Mouse (Mus musculus) lung, postnatal 25 days (tissue): ENCODE data around the gene Muc20.

Source experiments
- DNase-seq: peaks from one replicate; pipeline ENCODE4 v3.0.0; 2022; ENCODE audit warnings: low spot score

Gene Muc20

DNA sequence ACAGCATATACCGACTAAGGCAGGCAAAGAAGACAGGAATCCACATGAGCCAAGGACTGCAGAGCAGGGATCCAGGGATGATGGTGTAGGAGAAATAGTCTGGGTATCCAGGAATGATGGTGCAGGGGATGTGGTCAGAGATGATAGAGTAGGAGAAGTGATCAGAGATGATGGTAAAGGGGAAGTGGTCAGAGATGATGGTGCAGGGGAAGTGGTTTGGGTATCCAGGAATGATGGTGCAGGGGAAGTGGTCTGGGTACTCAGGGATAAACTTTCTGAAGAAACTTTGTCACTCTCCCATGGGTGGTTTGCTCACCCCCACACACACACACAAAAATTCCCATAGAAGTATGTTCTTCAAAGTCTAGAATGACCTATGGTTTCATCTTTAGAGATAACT lies 2.1 kb downstream of the Muc20 start:
- no peak for DNase-seq

DNA sequence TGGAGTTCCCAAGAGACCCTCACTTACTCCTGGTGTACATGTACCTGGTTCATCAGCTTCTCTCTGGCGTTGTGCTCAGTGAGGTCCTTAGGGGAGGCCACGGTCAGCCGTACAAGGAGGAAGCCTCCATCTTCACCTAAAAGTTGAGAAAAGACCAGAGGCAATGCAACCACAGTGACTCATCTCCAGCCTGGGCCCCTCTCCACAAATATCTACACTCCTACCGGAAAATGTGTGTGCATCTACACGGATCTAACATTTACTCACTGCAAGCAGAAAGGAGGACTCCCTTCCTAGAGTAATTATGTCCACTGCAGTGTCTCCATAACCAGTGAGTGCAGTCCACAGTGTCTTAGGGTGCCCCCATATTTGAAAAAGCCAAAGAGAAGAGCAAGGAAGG lies 7.2 kb downstream of the Muc20 start:
- DNase-seq = no peak

DNA sequence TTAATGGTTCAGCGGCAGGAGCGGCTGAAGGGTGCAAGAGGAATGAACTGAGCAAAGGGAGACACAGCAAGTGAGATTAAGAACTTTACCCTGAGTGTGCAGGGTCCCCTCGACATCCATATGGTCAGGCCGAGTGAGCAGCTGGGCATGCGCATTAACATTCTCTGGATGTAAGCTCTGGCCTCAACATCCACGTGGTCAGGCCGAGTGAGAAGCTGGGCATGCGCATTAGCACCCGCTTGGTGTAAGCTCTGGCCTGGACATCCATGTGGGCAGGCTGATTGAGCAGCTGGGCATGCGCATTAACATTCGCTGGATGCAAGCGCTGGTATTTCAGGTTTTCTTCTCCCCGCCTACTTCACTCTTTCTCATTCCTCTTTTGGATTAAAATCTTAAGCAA lies 12.4 kb downstream of the Muc20 start:
- DNase-seq = no peak

DNA sequence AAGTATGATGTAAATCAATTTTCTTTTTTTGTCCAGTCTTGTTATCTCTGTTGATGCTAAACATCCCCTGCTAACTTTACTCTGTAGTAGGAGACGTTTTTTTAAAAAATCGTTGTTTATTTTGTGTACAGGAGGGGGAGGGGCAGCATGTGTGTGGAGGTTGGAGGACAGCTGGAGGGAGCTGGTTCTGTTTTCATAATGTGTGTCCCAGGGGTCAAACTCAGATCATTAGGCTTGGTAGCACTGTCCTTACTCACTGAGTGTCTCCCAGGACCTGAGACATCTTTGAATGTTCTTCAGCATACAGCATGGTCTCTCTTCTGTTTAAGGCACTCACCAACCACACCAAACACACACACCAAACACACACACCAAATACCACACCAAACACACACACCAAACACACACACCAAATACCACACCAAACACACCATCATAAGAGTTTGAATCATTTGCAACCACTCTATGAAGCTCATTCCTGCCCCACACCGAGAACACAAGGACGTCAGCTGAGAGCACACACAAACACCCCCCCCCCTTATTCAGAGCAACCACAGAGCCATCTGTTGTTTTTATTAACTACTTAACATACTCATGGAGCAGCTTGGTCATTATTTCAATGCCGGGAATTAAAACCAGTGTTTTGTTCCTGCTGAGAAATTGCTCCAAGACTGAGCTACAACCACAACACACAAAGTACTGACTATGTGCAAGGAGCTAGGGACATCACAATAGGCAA lies 13.7 kb downstream of the Muc20 start:
- no peak for DNase-seq

DNA sequence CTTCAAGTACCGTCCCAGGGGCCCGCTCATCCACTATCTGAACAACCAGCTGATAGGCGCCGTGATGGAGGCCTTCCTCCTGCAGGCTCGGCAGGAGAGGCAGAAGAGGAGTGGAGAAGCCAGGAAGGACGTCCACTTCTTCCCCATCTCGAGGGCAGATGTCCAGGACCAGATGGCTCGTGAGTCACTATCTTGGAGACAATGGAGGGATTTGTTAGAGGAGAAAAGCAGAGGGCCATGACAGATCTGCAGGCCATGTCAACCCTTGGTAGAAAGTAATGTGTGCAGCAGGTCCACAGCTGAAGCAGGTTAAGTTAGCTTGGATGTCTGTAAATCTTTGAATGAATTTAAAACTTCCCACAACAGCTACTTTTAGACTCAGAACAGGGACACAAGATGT lies 18.3 kb downstream of the Muc20 start:
- no peak for DNase-seq

DNA sequence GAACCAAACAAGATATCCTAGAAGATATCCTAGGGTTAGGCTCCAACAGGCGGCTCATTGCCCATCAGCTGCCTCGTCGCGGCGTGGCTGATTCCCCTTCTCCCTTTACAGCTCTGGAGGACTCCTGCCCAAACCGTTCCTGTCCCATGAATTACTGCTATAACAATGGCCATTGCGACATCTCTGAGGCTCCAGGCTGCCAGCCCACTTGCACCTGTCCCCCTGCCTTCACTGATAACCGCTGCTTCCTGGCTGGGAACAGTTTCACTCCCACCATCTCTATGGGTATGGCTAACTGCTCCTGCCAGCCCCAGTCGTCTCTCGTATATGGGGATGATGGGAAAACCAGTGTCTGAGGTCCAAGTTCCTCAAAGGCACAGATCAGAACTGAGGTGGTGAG lies 20.6 kb downstream of the Muc20 start:
- no peak for DNase-seq

DNA sequence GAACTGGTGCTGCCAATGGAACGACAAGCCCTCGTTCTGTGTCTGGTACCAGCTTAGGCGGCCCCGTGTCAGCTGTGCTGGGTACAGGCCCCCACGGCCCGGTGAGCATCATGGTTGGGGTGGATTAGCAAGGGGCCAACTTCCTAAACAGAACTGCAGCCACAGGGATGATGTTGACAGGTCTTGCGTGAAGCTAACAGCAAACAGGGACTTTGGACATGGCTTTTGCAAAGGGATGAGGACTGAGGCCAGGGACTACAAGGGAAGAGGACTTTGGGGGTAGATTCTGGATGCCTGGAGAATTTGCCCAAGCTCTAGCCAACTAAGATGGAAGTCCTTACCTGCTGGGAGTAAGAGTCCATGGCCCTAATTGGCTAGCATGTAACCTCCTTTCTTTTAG lies 30.3 kb downstream of the Muc20 start:
- no peak for DNase-seq

DNA sequence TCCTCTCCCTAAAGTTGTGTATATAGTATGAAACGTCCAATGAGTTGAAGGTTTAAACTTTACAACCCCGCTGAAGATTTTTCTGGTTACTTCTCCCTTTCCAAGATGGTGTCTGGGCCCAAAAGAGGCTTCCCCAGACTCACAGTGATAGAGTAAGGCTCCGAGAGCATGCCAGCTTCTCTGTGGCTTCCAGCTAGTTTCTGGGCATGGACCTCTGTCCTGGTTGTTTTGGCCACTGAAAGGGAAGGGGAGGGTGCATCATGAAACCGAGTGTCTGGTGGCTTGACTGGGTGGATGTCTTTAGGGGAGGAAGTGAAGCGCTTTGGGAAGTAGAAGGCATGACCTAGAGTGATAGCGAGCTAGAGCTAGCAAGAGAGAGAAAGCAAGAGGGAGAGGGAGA lies 32.3 kb downstream of the Muc20 start:
- DNase-seq = no peak

DNA sequence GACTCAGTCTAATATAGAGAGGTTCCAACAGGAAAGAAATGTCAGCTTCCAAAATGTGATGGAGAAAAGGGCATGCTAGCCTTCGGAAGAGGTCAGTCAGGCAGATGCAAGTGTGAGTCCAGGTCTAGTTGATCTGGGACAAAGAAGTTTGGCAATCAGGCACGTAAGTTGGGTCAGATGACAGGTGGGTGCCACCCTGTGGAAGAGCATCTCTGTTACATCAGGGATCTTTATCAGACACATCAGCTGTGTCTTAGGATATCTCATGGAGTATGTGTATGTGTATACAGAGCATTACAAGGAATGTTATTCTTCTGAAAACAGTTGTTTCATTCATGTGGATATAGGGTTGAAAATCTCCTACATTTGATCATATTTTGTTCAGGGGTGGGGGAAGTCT lies 32.7 kb downstream of the Muc20 start:
- DNase-seq = no peak

DNA sequence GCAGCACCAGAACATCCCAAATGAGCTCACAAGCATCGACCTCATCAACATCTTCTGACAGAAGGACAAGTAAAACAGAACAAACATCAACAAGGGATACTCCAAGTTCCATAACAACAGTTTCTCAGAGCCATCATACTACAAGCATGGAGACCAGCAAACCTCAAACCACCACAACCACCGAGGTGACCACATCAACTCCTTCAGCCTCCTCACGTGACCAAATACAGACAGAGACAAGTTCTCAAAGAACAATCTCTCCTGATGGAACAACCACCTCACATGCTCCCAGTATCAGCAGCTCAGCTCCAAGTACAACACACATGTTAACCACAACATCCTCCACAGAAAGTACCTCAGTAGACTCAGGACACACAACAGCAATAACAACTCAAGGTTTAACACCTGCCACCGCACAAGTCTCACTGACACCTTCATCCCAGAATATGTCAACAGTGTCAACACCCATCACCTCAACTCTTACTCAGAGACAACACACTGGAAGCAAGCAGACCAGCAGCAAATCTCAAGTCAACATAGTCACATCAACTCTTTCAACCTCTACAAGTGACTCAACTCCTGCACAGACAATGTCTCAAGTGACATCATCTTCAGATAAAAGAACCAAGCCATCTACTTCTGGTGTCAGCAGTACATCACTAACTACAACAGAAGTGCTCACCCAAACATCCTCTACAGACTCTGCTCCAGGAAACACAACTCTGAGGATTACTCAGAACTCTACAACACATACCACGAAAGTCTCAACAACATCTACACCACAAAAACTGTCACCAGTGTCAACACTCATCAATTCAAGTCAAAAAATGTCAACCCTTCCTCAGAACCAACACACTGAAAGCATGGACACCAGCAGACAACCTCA lies 46.8 kb downstream of the Muc20 start:
- no peak for DNase-seq

DNA sequence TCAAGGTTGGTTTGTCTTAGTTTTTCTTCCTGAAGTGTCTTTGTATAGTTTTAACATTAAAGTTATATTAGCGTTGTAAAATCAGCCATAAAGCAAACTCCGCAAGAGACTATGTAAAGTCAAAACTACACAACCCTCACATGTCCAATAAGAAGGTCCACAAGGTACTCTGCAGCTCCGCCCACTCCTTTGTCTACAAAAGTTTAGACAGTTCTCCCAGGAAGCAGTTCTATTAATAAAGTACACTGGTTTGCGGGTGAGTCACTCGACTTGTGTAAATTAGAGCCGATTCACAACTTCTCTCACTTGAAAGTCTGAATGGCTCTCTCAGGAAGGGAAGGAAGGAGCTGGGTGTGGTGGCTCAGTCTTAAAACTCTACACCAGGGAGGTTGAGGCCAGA lies 51.4 kb downstream of the Muc20 start:
- peak; percentile 79 for DNase-seq

DNA sequence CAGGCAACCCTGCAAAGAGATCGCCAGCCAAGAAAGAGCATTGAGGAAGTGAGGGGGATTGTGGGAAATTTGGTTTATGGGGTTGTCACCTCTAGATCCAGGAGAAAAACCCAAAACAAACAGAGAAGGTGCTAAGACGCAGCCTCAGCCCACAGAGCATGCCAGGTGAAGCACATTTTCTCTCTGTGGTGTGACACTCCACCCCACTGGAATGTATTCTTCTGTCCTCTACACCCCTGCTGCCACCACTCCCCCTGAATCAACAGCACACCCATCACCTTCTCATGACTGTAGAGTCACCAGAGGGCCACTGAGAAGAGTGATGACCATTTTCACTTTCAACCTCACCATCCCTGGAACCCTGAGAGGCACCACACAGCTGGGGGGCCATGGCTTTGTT lies 54.5 kb downstream of the Muc20 start:
- no peak for DNase-seq

DNA sequence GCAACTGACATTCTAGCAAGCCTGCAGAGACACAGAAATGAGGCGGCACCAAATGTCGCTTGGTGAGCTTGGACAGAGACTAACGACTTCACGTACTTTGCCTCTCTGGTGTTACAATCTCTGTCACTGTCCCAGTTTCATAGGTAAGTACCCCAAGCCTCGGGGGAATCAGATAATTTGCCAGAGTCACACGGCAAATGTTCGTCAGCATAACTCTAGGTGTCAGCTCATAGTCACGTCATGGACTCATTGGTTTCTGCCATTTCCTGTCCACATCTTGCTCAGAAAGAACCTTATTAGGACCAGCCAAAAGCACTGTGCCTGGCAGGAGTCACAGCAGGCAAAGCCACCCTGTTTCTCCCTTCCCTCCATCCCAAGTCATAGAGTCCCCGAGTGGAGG lies 55.9 kb downstream of the Muc20 start:
- DNase-seq = no peak

DNA sequence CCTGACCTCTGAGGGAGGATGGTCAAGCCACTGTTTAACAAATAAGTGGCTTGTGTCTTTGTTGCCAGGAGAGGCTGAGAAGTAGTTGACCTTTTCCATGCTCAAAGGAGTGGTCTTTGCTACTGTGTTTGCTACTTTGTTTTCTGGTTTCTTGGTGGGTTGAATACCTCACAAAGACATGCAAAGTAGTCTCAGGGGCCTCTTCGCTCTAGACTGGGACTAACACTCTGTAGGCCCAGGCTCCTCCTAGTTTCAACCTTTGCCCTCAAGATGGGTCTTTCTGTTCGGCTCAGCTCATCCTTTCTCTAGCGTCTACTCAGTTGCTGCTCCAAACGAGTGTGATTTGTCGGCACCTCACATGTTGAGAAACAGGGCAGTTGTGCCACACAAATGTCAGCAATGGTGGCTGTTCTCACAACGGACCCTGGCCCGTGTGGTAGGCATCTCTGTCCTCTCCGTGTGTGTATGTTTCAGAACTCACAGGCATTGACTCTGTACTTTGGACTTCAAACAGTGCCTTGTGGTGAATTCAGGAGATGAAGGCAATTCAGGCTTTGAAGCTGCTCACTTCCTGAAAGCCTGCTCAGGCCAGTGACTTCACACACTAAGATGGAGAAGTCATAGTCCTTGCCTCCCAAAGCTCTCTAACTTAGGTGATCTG lies 57.1 kb downstream of the Muc20 start:
- DNase-seq = no peak

DNA sequence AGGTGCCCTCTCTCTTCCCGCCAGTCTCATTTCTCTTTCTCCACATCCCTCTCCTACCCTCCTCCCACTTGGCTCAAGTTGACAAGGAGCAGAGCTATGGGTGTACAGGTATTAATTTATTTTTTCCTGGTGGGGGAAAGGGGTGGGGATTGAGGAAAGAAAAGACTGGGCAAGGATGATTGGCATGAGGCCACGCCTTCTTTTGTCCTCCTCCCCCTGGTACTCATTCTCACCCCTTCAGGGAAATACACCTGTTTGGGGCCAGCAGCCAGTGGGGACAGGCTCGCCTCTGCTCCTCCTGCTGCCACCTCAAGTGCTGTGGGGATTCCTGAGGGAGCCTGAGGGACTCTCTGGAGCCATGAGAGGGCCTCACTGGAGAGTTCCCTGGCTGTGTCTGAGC lies 61.2 kb downstream of the Muc20 start:
- DNase-seq = peak; percentile 68

DNA sequence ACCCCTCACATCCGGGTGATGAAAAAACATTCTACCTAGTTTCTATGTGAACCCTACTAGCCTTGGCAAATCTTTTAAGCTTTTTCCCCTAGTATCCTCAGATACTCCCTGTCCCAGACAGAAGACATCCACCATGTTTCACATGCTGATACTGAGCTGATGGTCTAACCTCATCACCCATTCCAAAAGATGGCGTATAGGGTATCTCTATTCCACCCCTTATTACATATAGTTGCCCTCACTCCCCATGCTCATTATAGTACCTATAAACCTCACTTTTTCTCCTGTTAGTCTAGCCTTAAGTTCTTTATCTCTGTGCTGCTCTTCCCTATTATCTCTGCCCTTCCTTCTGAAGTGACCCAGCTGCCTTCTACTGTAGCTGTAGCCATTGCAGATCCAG lies 61.6 kb downstream of the Muc20 start, which contains the start of gene Muc4:
Gene Muc4, plus strand, starts transcription at position 301 of the 400 bp plus-strand sequence.
- DNase-seq = no peak

DNA sequence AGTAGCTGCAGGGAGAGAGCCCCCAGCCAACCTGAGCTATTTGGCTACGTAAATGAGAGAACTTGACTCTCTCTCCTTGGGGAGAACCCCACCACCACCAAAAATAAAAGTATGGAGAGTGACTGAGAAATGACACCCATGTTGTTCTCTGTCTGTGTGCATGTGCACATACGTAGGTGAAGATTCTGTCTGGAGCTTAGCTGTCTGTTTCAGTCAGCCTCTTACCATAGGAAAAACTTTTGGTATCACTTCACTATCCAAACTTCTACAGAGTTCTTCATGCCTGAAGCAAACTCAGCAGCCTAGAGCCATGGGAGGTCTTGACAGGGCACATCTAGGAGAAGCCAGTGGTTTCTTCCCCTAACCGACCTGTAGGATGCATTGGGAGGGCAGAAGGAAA lies 64.0 kb downstream of the Muc20 start:
- DNase-seq = no peak

DNA sequence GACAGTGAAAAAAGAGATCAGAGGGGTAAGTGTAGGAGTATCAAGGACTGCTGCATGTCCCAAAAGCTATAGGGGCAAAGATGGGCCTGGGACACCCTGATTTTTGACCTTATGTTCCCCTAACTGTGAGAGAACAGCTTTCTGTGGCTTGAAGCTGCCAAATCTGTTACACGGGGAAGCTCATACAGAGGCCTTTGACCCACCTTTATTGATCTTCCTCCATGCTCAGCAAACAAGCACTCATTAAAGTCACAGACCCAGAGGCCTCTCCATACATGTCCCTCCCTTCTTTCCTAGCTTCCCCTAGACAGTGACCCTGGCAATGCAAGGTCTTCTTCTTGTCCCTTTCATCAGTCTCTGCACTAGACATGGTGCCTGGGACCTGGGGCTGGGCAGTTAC lies 68.5 kb downstream of the Muc20 start:
- DNase-seq = no peak

DNA sequence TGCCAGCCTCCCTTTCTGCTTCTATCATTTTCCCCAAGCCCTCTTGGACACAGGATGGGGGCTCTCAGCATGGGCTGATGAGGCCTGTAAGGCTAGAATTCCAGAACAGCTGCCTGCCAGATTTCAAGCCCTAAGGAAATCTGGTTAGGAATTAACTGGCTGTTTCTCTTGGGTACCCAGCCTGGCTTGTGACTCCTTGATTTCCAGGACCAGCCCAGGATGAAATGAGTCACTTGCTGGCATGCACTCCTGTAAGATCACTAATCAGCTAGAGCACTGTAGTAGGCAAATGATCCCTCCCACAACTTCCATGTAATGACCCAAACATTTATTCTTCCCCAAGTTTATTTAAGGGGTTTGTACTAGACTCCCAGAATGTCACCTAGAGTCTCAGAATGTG lies 69.0 kb downstream of the Muc20 start:
- no peak for DNase-seq
